Mouse (Mus musculus): Measurements from ENCODE around the gene Gm21887.
"Not testable (repeated sequence)": the region's sequence is repeated elsewhere in the genome, so short reads cannot be mapped to it uniquely, and the experiment has no call there.

DNA sequence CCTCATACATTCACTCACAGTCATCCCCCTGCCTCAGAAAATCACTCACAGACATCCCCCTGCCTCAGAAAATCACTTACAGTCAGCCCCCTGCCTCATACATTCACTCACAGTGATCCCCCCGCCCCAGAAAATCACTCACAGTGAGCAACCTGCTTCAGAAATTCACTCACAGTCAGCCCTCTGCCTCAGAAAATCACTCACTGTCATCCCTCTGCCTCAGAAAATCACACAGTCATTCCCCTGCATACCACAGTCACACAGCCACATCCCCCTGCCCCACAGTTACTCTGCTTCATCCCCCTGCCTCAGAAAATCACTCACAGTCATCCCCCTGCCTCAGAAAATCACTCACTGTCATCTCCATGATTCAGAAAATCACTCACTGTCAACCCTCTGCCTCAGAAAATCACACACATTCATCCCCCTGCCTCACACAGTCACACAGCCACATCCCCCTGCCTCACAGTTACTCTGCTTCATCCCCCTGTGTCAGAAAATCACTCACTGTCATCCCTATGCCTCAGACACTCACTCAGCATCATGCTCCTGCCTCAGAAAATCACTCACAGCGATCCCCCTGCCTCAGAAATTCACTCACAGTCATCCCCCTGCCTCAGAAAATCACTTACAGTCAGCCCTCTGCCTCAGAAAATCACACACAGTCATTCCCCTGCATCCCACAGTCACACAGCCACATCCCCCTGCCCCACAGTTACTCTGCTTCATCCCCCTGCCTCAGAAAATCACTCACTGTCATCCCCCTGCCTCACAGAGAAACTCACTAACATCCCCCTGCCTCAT lies 1.9 kb upstream of the Gm21887 start:
- not testable (repeated sequence) for TF ChIP-seq POLR2A (IDR thresholded peaks at IDR 0.05; ENCODE audit: insufficient read length, low read depth); USF1 (IDR thresholded peaks at IDR 0.05; ENCODE audit: low read depth); TCF12 (IDR thresholded peaks at IDR 0.05; ENCODE audit: insufficient read depth, poor library complexity, severe bottlenecking); MAX (IDR thresholded peaks at IDR 0.05; ENCODE audit: low read depth); POLR2AphosphoS2 (IDR thresholded peaks at IDR 0.05; ENCODE audit: insufficient read length, low read depth); E2F4 (IDR thresholded peaks at IDR 0.05; ENCODE audit: insufficient read depth)

All from myocyte (in vitro differentiated cells).